Mouse (Mus musculus) lung, postnatal 0 days (tissue): ENCODE measurements around the gene Nppb. TPM values are rescaled to one million over a fixed set of nuclear protein-coding genes. Genes with fewer than 3 reads are reported as not detected.

Source experiments
- ATAC-seq: fragments of 200-750 bp; cut with Nextera tagmentation; 2 replicates; pipeline ENCODE4 v1.8.0; 2017; ENCODE audit warnings: moderate library complexity
- DNase-seq: peaks from one replicate; pipeline ENCODE4 v3.0.0-alpha.2; 2016; ENCODE audit warnings: low spot score
- H3K27ac ChIP-seq: fragments of 300-500 bp; sonication (generic); 2 replicates; pipeline ENCODE4 v1.5.1; 2014; ENCODE audit warnings: antibody characterized with exemption, mild to moderate bottlenecking, low read length, mixed read lengths
- H3K27me3 ChIP-seq: fragments of 300-500 bp; sonication (generic); replicated peaks from 2 replicates; pipeline ENCODE4 v1.6.1; 2014; ENCODE audit warnings: low read length, mixed read lengths; ENCODE audit not compliant: insufficient read depth
- H3K36me3 ChIP-seq: fragments of 300-500 bp; sonication (generic); 2 replicates; pipeline ENCODE4 v1.6.1; 2014; ENCODE audit warnings: low read length, mixed read lengths; ENCODE audit not compliant: insufficient read depth
- H3K4me1 ChIP-seq: fragments of 300-500 bp; sonication (generic); 2 replicates; pipeline ENCODE4 v1.6.1; 2014; ENCODE audit warnings: antibody characterized with exemption, low read depth, low read length, mixed read lengths; ENCODE audit not compliant: insufficient read depth
- H3K4me2 ChIP-seq: fragments of 300-500 bp; sonication (generic); replicated peaks from 2 replicates; pipeline ENCODE4 v1.6.1; 2014; ENCODE audit warnings: low read depth, mild to moderate bottlenecking, low read length, moderate library complexity, mixed read lengths
- H3K4me3 ChIP-seq: fragments of 300-500 bp; sonication (generic); 2 replicates; pipeline ENCODE4 v1.5.1; 2014; ENCODE audit warnings: low read depth, low read length
- H3K9ac ChIP-seq: fragments of 300-500 bp; sonication (generic); replicated peaks from 2 replicates; pipeline ENCODE4 v1.6.1; 2014; ENCODE audit warnings: low read depth, mild to moderate bottlenecking
- H3K9me3 ChIP-seq: fragments of 300-500 bp; sonication (generic); 2 replicates; pipeline ENCODE4 v1.6.1; 2016; ENCODE audit warnings: low read length, mixed read lengths
- CTCF ChIP-seq: IDR thresholded peaks from 2 replicates; pipeline ENCODE4 v1.5.1; 2016; ENCODE audit warnings: antibody characterized with exemption, mild to moderate bottlenecking
- EP300 ChIP-seq: IDR thresholded peaks from 2 replicates; pipeline ENCODE4 v1.6.1; 2016; ENCODE audit warnings: antibody characterized with exemption, mild to moderate bottlenecking, control low read depth
- WGBS: fragments of 180-500 bp; shearing (Covaris S2); extraction: QIAGEN DNeasy Blood & Tissue Kit; methylation state at CpG from one replicate; pipeline ENCODE4 v1.1.7; 2014; 5-methylcytosine and 5-hydroxymethylcytosine counted together
- polyA plus RNA-seq: library from polyadenylated mRNA; unstranded; fragments of >200 nt; fragmentation: Nextera tagmentation; extraction: Ambion mirVana; gene quantifications from 2 replicates; pipeline ENCODE4 v1.2.1, GENCODE M21; 2015

Nppb gene
- polyA plus RNA-seq, 1 experiment from 2014 or later = not detected

- ATAC-seq = no peak
- no peak overlapping the region for H3K9ac ChIP-seq
- H3K9me3 ChIP-seq = no peaks in the 10 kb centered on the region
- no peak overlapping the region for H3K4me2 ChIP-seq
- H3K27ac ChIP-seq = no peak overlapping the region
- TF ChIP-seq EP300 = no peak
- TF ChIP-seq CTCF = no peak
- H3K36me3 ChIP-seq = no peaks in the 10 kb centered on the region
- H3K4me3 ChIP-seq = no peak overlapping the region
- no peak for DNase-seq
- H3K27me3 ChIP-seq = no peaks in the 10 kb centered on the region
- no peaks in the 10 kb centered on the region for H3K4me1 ChIP-seq
- WGBS = 44% methylated on average over 7 of the region's 7 CpGs
Observed at GRCm38 (mm10) chr4:147993571-147994095, 8.0 kb downstream of the Nppb start.

- H3K36me3 ChIP-seq = no peaks in the 10 kb centered on the region
- no peak overlapping the region for H3K4me3 ChIP-seq
- no peak overlapping the region for H3K4me2 ChIP-seq
- H3K9me3 ChIP-seq = no peaks in the 10 kb centered on the region
- no peak for TF ChIP-seq EP300
- no peak for TF ChIP-seq CTCF
- DNase-seq = no peak
- ATAC-seq = no peak
- H3K4me1 ChIP-seq = no peaks in the 10 kb centered on the region
- H3K27ac ChIP-seq = no peak overlapping the region
- H3K9ac ChIP-seq = no peak overlapping the region
- no peaks in the 10 kb centered on the region for H3K27me3 ChIP-seq
- WGBS = 78% methylated on average over 3 of the region's 3 CpGs
Observed at GRCm38 (mm10) chr4:147995311-147995710, 9.7 kb downstream of the Nppb start.

DNA sequence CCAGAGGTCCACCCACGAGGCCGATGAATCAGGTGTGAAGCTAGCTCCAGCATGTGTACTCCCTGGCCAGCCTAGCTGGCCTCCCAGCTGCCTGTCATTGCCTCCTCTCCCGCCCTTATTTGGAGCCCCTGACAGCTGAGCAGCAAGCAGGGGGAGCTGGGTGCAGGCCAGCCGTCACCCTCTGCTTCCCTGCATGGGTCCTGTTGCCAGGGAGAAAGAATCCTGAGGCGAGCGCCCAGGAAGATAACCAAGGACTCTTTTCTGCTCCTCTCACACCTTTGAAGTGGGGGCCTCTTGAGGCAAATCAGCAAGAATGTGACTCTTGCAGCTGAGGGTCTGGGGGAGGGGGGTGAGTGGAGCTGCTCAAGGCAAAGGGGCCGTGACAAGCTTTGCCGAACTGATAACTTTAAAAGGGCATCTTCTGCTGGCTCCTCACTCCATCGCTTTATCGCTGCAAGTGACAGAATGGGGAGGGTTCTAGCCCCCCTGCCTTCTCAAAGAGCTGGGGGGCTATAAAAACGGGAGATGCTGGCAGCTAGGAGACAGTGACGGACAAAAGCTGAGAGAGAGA lies 14.7 kb downstream of the Nppb start, which contains the start of gene Nppa:
TSS of gene Nppa (plus strand) at position 521 of the 571 bp plus-strand sequence.
- DNase-seq (no peak), ATAC-seq (no peak)
- Histone ChIP-seq H3K9me3 (no peaks in the 10 kb centered on the region), H3K27ac (no peak within 1 kb of the TSS), H3K4me3 (no peak within 1 kb of the TSS), H3K27me3 (no peaks in the 10 kb centered on the region), H3K4me2 (no peak within 1 kb of the TSS), H3K9ac (no peak within 1 kb of the TSS), H3K4me1 (no peaks in the 10 kb centered on the region), H3K36me3 (0 out of 2 replicates have a peak, but pooled peaks cover 2% of the 10 kb centered on the region)
- no peak for TF ChIP-seq EP300
- no peak for TF ChIP-seq CTCF
- WGBS = 19% methylated on average over 12 of the region's 12 CpGs

DNA sequence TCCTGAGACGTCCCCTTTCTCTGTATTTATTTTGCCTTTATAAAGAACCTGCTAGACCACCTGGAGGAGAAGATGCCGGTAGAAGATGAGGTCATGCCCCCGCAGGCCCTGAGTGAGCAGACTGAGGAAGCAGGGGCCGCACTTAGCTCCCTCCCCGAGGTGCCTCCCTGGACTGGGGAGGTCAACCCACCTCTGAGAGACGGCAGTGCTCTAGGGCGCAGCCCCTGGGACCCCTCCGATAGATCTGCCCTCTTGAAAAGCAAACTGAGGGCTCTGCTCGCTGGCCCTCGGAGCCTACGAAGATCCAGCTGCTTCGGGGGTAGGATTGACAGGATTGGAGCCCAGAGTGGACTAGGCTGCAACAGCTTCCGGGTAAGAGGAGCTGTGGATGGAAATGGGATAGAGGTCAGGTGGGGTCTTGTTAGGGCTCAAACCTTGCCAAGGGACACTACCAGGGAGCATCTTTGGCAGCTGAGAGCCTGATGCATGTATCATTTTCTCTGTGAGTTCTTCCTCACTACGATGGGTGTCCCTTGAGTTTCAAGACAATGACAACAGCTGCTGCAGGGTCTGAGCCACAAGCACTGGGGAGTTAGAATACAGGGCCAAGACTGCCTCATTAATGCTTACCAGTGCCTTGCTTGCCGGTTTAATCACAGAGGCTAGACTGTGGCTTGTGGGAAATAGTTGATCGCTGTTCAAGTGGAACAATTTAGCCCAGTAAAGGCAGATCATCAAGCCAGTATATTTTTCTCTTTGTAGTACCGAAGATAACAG lies 15.6 kb downstream of the Nppb start:
- Histone ChIP-seq H3K9me3 (no peaks in the 10 kb centered on the region), H3K9ac (no peak overlapping the region), H3K36me3 (peaks cover 11% of the 10 kb centered on the region; the same call in 1 of the 2 replicates), H3K4me1 (no peaks in the 10 kb centered on the region), H3K4me3 (no peak overlapping the region), H3K27ac (no peak overlapping the region), H3K4me2 (no peak overlapping the region), H3K27me3 (no peaks in the 10 kb centered on the region)
- WGBS = 70% methylated on average over 17 of the region's 17 CpGs
- DNase-seq (no peak), ATAC-seq (no peak)
- no peak for TF ChIP-seq EP300
- TF ChIP-seq CTCF = no peak

- Histone ChIP-seq H3K27ac (no peak overlapping the region), H3K9me3 (no peaks in the 10 kb centered on the region), H3K4me3 (no peak overlapping the region), H3K9ac (no peak overlapping the region), H3K36me3 (peaks cover 16% of the 10 kb centered on the region), H3K27me3 (no peaks in the 10 kb centered on the region), H3K4me1 (no peaks in the 10 kb centered on the region), H3K4me2 (no peak overlapping the region)
- 48% methylated on average over 8 of the region's 8 CpGs for WGBS
- no peak for TF ChIP-seq EP300
- TF ChIP-seq CTCF = no peak
- ATAC-seq (no peak), DNase-seq (no peak)
Observed at GRCm38 (mm10) chr4:148001866-148002265, 16.3 kb downstream of the Nppb start.

DNA sequence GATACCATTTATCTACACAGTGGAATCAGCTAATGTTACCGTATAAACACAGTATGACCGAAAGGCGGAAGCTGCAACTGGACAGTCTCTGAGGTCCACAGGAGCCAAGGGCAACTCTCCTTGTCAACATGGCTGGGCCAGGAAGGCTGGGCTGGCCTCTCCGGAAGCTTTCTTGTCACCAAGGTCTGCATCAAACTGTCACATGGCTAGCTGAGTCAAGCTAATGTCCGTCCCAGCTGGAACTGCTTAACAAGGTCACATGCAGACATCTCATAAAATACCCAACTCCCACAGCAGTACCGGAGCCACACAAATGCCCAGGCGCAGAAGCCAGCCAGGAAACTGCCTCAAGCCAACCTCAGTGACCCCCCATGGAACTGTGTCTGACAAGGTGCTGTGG lies 18.8 kb downstream of the Nppb start:
- no peak overlapping the region for H3K9ac ChIP-seq
- no peaks in the 10 kb centered on the region for H3K4me1 ChIP-seq
- no peak overlapping the region for H3K27ac ChIP-seq
- H3K9me3 ChIP-seq = no peaks in the 10 kb centered on the region
- 93% methylated on average over 7 of the region's 7 CpGs for WGBS
- ATAC-seq (no peak), DNase-seq (no peak)
- H3K4me2 ChIP-seq = no peak overlapping the region
- H3K27me3 ChIP-seq = no peaks in the 10 kb centered on the region
- TF ChIP-seq CTCF = no peak
- no peak overlapping the region for H3K4me3 ChIP-seq
- H3K36me3 ChIP-seq = peaks cover 33% of the 10 kb centered on the region
